Mouse (Mus musculus) liver (tissue): ENCODE measurements around the gene Hoxc11.

Source experiments
- DNase-seq: peaks from one replicate; pipeline ENCODE4 v3.0.0-alpha.2; 2020; ENCODE audit warnings: mixed read lengths

The Hoxc11 gene

GRCm38 (mm10) chr15:102937036-102937666, 17.1 kb upstream of the Hoxc11 start:
- DNase-seq: no peak

GRCm38 (mm10) chr15:102939256-102940155, 14.7 kb upstream of the Hoxc11 start:
- DNase-seq: no peak

DNA sequence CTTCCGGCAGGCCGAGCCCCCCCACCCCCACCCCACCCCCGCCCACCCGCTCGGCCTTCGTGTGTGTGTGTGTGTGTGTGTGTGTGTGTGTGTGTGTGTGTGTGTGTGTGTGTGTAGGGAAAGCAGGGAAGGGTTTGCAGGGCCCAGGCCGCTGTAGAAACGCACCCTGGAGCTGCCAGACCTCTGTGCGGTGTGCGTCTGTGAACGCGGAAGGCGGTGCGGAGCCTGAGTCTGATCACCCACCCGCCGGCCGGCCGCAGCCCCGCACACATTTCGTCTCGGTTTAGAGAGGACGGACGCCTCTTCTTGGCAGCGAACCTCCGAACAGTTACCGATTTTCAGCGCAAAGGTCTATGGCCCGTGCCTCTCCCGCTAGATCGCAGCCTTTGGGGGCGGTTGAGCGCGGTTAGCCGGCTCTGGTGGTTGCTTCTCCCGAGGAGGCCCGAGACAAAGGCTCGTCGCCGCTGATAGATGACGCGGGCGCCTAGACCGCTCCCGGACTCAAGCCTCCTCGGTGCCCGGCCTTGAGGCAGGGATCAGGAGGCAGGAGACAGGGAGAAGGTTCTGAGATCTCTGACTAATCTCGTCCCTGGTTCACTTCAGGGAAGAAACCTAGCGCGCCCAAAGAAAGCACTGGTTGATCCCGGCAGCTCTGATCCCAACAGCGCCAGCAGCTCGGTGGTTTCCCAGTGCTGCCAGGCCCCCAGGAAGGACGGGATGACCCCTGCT, 11.3 kb upstream of the Hoxc11 start:
- no peak for DNase-seq

DNA sequence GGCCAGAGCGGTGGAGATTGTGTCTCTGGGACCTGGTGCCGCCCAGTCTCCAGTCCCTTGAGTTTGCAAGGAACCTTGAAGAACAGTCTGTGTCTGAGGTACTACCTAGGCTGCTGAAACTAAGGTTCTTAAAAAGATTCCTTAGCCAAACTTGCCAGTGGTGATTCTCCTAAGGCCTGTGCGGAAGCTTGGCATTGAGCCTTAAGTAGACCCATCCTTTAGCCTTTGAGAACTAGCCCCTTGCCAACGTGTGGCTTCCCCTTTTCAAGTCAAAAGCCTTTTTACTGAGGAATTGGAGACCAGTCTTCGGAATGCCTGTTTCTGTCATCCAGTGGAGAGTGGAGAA, 10.8 kb upstream of the Hoxc11 start:
- no peak for DNase-seq

DNA sequence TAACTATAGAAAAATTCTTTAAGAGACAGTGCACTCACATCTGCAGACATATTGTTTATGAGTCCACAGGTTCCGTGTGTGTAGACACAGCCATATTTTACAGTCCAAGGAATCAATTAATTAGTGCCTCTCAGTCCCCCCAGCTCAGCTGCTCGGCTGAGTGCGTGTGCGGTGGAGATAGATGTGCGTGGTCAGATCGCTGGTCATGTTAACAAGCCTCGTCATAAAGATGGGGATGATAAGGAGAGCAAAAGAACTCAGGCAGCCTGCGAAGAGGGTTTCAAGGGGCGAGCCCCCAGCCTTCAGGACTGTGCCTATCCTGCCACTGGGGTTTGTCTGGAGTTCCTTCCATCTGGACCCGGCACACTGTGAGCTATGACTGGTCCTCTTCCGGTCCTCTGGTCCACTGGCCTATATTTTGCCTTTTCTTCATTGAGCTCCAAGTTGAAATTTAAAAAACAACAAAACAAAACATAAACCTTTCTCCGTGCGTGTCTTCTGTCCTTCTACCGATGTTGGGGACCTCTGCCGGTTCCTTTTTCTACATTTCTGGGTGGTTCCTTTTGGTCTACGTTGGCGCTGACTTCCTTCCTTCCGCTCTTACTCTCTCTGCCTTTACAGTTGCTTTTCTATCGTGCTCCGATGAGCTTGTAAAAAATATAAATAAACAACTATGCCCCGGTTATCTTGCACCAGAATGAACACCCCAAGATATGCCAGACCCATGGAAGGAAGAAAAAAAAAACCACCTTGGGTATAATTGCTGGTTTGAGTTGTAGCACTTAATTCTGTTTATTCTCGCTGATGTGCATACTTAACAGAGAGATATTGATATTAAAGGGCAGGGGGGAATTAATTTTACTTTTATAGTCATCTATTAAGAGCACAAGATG, 8.8 kb upstream of the Hoxc11 start:
- DNase-seq: no peak

- DNase-seq: no peak
These were observed 7.0 kb upstream of the Hoxc11 start for GRCm38 (mm10) chr15:102947276-102947675.

DNA sequence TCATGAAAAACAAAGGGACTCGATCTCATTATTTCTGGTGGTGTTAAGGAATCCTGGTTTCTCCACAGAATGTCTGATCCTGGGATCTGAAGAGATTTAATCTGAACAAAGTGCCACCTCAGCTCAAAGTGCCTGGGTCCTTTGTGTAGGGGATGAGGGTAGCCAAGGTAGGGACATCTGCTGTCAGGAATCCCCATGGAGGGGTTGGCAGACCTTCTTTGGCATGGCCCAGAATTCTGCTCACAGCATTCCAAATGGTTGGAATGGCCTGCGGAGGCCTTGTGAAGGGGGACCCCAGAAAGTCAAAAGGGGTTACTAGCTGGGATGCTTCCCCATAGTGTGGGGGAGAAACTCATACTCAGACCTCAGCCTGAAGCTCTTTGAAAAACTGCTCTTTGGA, 5.4 kb upstream of the Hoxc11 start:
- DNase-seq: no peak

DNA sequence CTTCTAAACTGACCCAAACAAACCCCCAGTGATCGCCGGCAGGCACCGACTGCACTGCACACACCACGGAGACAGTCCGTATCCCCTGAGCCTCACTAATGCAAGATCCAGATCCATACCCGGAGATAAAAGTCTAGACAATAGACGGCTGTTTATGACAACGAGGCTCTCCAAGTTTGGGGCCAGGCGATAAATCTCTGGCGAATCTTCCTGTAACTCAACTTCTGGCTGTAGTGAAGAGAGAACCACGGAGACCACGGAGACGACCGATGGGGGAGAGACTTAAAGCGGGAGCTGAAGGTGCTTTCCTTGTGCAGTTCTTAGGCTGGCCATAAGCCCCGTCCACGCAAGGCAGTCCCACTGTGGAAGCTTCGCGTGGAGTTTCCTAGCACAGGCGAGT, 4.5 kb upstream of the Hoxc11 start:
- no peak for DNase-seq

DNA sequence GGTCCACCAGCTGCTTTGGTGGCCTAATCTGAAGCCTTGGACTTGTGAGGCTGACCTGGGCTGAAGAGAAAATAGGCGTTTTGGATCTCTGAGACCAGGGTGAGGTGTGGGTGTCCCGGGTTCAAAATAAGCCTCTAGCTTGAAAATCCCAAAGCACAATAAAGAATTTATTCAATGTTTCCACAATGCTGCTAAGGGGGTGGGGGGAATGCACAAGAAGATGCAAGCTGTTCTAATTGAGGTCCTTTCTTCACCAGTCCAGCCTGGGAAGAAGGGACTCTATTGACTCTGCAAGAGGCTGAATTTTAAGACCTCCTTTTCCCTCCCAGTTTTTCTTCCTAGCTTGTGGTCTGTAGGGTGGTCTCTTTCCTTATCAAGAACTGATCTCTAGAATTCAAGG, 3.4 kb upstream of the Hoxc11 start:
- no peak for DNase-seq

DNA sequence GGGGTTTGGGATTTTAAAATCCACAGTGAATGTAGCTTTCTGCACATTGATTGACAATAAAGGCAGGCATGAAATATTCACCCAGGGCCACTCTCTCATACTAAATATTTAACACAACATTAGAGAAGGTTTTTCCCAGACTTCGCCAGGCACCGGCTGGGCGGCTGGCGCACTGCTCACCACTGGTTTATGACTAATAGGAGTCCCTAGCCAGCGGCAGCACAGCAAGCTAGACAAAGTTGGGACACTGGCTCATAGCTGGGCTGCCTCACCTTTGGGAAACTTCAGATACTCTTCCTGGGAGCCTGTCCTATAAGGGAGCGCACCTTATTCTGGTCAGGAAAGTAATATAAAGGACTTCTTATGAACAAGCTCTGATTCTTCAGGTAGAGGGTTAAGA, 666 bp upstream of the Hoxc11 start:
- DNase-seq: no peak

DNA sequence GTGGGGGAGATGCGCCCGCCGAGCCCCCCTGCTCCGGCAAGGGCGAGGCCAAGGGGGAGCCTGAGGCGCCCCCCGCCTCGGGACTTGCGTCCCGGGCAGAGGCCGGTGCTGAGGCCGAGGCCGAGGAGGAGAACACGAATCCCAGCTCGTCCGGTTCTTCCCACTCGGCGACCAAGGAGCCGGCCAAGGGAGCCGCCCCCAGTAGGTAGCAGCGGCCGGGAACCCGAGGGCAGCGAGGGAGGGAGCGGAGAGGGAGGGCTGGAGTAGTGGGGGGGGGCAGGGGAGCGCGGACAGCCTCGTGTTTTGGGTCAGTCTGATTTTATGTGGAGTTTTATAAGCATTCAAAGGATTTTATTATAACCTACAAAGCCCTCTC, 768 bp downstream of the Hoxc11 start:
- no peak for DNase-seq

- no peak for DNase-seq
These were observed 1.8 kb downstream of the Hoxc11 start for GRCm38 (mm10) chr15:102955833-102956640.

GRCm38 (mm10) chr15:102956906-102957305, 2.7 kb downstream of the Hoxc11 start:
- DNase-seq: no peak

- DNase-seq: no peak
These were observed 5.5 kb downstream of the Hoxc11 start for GRCm38 (mm10) chr15:102959663-102960191.

DNA sequence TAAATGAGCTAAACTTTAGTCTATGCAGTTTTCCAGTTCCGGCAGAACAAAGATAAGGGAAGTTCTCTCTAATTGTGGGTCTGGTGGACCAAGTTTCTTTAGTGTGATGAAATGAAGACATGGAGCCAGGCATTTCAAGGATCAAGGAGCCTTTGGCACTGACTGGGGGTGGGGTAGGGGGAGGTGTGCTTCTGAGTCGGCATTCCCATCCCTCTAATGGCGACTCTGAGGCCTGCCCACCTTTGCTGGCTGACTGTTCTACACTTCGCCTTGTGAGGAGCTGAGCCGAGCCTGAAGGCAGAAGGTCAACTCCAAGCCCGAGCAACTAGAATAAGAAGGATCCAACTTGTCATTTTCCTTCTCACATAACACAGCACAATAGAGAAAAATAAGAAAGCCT, 7.5 kb downstream of the Hoxc11 start:
- DNase-seq: no peak

DNA sequence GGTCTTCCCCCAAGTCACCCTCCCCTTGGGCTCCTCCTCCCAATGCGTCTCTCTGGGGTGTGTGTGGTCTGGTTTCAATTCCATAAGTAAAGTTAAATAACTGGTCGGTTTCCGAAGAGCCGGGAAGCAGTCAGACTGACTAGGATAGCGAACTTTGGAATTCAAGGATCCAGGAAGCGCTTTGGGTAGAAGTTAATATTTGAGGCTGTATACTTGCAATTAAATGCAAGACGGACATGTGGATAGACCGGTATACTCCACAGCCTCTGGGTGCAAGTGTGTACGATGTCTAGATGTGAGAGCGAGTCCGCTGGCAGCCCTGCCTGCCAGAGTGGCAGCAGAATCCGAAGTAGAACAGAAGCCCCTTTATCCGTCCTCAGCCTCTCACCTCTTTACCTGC, 8.3 kb downstream of the Hoxc11 start:
- DNase-seq: no peak

DNA sequence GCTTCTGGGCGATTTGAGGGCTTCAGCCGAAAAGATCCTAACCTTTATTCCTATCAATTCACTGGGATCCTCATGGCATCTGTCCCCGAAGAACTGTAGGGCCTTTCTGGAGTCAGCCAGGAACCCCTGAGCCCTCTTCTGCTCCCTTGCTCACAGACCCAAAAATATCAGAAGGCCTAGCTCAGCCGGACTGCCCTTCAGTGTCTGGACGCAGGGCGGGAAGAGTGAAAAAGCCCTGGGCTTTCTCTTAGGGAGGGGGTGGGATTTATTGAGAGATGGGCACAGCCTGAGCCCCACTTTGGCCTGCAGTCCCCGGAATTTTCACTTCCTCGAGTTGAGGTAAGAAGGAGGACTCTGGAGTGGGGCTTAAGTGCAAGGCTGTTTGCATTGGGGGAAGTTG, 9.0 kb downstream of the Hoxc11 start:
- DNase-seq: no peak

GRCm38 (mm10) chr15:102963671-102964640, 9.7 kb downstream of the Hoxc11 start:
- DNase-seq: no peak

DNA sequence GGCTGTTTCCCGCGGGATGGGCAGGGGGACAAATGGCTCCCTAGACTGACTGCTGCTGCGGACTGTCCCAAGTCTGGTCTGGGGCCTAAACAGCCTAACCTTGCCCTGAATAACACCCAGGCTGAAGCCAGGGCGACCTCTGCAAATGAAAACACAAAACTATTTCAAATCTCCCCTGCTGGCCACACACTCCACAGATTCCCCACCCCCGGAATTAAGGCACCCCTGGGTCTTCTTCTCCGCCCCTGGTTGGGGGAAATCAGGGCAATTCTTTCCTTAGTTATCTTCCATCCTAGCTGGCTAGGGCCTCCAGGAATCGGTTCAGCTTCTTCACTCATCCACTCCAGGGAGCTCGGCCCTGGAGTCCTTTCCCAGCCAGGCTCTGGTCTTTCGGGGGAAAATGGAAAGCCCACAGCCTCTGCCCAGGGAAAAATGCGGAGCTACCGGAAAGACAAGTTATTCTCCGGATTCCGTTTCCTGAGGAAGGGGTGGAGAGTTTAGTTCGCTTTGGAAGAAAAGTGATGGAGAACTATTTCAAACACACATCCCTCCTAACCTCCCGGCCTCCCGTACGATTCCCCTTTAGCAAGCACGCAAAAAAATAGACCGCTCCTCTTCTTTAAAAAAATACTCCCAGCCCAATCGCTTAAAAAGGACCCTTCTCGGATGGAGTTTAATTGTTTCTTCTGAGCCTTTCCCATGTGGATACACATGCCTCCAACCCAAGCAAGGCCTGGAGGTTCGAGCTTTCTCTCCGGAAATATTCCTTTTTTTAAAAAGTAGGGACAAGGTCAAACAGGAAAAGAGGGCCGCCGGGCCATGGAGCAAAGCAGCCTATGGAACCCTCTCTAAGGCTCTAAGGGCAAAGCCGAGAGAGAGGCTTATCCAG, 11.0 kb downstream of the Hoxc11 start:
- no peak for DNase-seq
